ENCODE assay signal across 12 mouse cellular contexts in the genomic region with DNA sequence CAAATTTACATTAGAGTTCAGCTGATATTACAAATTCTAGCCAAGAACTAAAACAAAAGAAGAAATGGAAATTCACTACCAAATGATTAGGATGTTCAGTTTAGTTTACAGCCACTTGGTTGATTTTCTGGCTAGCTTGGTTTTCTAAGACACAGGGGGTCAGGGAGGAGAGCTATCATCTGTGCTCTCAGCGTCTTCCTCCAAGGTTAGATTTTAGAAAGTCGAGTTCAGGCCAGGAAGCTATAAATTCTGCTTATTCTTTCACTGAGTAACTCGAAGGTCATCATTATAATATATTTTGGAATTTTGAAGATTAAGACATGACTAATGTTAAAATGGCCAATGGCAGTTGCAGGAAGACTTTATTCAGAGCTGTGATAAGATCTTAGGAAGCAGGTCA.
"Had no signal": no experiment of that assay in that cellular context is flagged by ENCODE, and none has a peak within 500 bp of the region (broad histone marks: within the 10 kb centered on the region; RNA-seq: fewer than 3 reads in every experiment).

No protein-coding gene starts in this region.

- H3K4me2 ChIP-seq: kidney, embryonic 15.5 days; liver, embryonic 13.5 days; midbrain, embryonic 11.5 days had no signal

- H3K9me3 ChIP-seq: kidney, embryonic 15.5 days; liver, embryonic 13.5 days had no signal

- H3K9ac ChIP-seq: kidney, embryonic 15.5 days; liver, embryonic 13.5 days had no signal

- H3K27ac ChIP-seq: kidney, embryonic 15.5 days; left cerebral cortex, adult 2 months; liver, embryonic 13.5 days had no signal

- H3K36me3 ChIP-seq: kidney, embryonic 15.5 days; liver, embryonic 13.5 days had no signal

- DNase-seq: layer of hippocampus, adult 9-11 months; layer of hippocampus, postnatal 36 days; liver, embryonic 13.5 days; lung, adult 2 months; lung, postnatal 14 days; lung, postnatal 4 days; midbrain, embryonic 14.5 days; thymus, adult 18-20 months; thymus, postnatal 36 days had no signal

- H3K4me3 ChIP-seq: kidney, embryonic 15.5 days; left cerebral cortex, adult 2 months; liver, embryonic 13.5 days had no signal

- H3K4me1 ChIP-seq: liver, embryonic 13.5 days had no signal

- H3K27me3 ChIP-seq: kidney, embryonic 15.5 days; liver, embryonic 13.5 days had no signal
